Mouse (Mus musculus): Measurements from ENCODE around the gene Mypn. TPM values are rescaled to one million over a fixed set of nuclear protein-coding genes. Genes with fewer than 3 reads are reported as not detected.
A peak's percentile ranks its signal among the peaks of the same experiment; 100 is the strongest.

Mypn gene
- total and polyA plus RNA-seq, 3 experiments: 0.17 to 0.81 (median 0.39) TPM

DNA sequence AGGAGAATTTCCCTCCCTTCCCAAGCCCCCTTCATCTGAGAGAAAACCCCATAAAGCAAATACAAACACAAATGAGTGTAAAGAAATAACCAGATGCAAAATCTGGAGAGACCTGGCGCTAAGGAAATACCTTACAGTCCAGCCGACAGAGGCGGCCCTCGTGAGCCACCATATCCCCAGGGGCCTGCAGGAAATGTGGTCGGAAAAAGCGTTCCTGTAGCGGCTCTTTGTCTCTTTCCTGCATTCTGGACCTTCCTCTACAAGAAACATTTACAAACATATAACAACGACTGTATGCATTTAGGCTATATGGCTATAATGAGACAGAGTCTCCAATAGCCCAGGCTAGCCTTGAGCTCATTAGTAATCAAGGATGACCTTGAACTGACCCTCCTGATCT, 80.6 kb downstream of the Mypn start (continued):
- TF ChIP-seq MYC (IDR thresholded peaks at IDR 0.05; ENCODE audit: low read depth, low read length): no peak
- TF ChIP-seq E2F4 (IDR thresholded peaks at IDR 0.05; ENCODE audit: insufficient replicate concordance, low read depth, low read length): no peak

DNA sequence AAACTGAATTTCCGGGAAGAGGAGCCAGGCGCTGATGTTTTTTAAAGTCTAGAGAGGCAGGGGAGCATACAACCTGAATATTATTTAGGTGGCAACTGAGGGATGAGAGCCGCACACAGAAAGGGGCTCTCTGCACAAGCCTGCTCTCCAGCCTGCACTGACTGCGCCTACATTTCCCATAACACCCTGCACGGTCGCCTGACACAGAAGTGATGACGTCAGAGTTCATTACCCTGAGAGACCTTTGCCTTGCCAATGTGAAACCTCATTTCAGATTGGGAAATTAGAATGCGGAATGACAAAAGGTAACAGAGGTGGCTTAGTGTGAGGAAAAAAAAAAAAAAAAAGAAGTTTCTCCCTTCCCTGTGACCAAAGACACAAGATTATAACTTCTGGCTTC, 81.2 kb downstream of the Mypn start:
- no peak overlapping the region for H3K4me2 ChIP-seq (ENCODE audit: insufficient read depth, low read depth, poor library complexity, severe bottlenecking)
- in situ Hi-C loops (cut with MboI; ENCODE audit: low pct_ligation_motif_present, low pct_unique_long_range_greater_than_20kb, low sequenced_read_pairs): no loop called here
- peaks cover under 1% of the 10 kb centered on the region for H3K9me3 ChIP-seq (replicated peaks; ENCODE audit: low read length)
- no peak overlapping the region for H3K9ac ChIP-seq (ENCODE audit: insufficient read depth, low read depth)
- dilution Hi-C loops (cut with MboI; ENCODE audit: extremely low pct_ligation_motif_present, extremely low pct_unique_long_range_greater_than_20kb, low sequenced_read_pairs): no loop called here
- H3K36me3 ChIP-seq (replicated peaks in 1 of 2; ENCODE audit: control insufficient read depth in 1 of 2, insufficient read depth in 1 of 2, low read length in 1 of 2): no peaks in the 10 kb centered on the region
- TF ChIP-seq KAT2A (IDR thresholded peaks at IDR 0.05; ENCODE audit: insufficient replicate concordance, low read length) (peak; percentile 88; the same call in 1 of the 2 replicates), JUND (conservative IDR thresholded peaks at IDR 0.05; ENCODE audit: low read depth, low read length) (0 out of 2 replicates have a peak, but pooled peaks have one; percentile 24), MAFK (IDR thresholded peaks at IDR 0.05; ENCODE audit: insufficient replicate concordance, low read length) (no peak), RAD21 (IDR thresholded peaks at IDR 0.05; ENCODE audit: low read depth, low read length) (no peak), EP300 (IDR thresholded peaks at IDR 0.05; ENCODE audit: low read length) (no peak), NRF1 (IDR thresholded peaks at IDR 0.05; ENCODE audit: low read depth, low read length) (no peak), ZNF384 (IDR thresholded peaks at IDR 0.05; ENCODE audit: low read depth, low read length) (no peak), GABPA (IDR thresholded peaks at IDR 0.05; ENCODE audit: insufficient replicate concordance, low read depth, low read length) (no peak; the same call in 1 of the 2 replicates), MEF2A (IDR thresholded peaks at IDR 0.05; ENCODE audit: borderline replicate concordance, low read depth, low read length) (no peak), HCFC1 (IDR thresholded peaks at IDR 0.05; ENCODE audit: low read depth, low read length) (peak; percentile 96), CHD2 (IDR thresholded peaks at IDR 0.05; ENCODE audit: low read length) (no peak), USF1 (IDR thresholded peaks at IDR 0.05; ENCODE audit: low read depth, low read length) (peak; percentile 46; the same call in 1 of the 2 replicates)
- no peak overlapping the region for H3K27ac ChIP-seq (ENCODE audit: insufficient read depth, low read depth)
- no peaks in the 10 kb centered on the region for H3K79me2 ChIP-seq (replicated peaks; ENCODE audit: control insufficient read depth, extremely low read depth, insufficient read depth, poor library complexity, severe bottlenecking)
- no peaks in the 10 kb centered on the region for H3K27me3 ChIP-seq (replicated peaks)
- peak; percentile 75 for DNase-seq (ENCODE audit: extremely low read depth)
- H3K4me3 ChIP-seq (replicated peaks in 1 of 3; ENCODE audit: low read depth in 2 of 3, low read length in 2 of 3, poor library complexity in 1 of 3): peak overlapping the region in 1 of 3 experiments; percentile 33
- peaks cover 0 to 6% of the 10 kb centered on the region in 2 experiments; a peak in 2 of 4 replicates for H3K4me1 ChIP-seq (ENCODE audit: control insufficient read depth in 1 of 2, insufficient read depth in 2 of 2)

DNA sequence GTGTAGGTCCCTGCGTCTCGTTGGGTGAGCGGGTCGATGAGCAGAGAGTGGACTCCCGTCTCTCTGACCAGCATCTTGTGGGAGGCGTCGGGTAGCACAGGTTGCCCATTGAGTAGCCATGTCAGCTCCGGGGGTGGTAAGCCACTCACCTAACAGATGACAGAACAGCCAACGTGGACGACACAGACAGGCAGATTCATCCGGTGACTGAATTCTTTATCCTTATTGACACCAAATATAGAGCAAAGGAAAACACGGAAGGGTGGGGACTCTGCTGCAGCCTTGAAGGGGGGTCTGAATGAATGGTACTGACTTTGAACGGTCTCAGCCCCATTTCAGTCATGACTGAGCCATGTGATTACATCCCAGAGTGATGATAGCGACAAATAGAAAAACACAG, 81.8 kb downstream of the Mypn start:
- Histone ChIP-seq H3K27me3 (replicated peaks) (no peaks in the 10 kb centered on the region), H3K4me1 (ENCODE audit: control insufficient read depth in 1 of 2, insufficient read depth in 2 of 2) (peaks cover 0 to 6% of the 10 kb centered on the region in 2 experiments; a peak in 2 of 4 replicates), H3K79me2 (replicated peaks; ENCODE audit: control insufficient read depth, extremely low read depth, insufficient read depth, poor library complexity, severe bottlenecking) (no peaks in the 10 kb centered on the region), H3K36me3 (replicated peaks in 1 of 2; ENCODE audit: control insufficient read depth in 1 of 2, insufficient read depth in 1 of 2, low read length in 1 of 2) (no peaks in the 10 kb centered on the region), H3K4me3 (replicated peaks in 1 of 3; ENCODE audit: low read depth in 2 of 3, low read length in 2 of 3, poor library complexity in 1 of 3) (no peak overlapping the region), H3K4me2 (ENCODE audit: insufficient read depth, low read depth, poor library complexity, severe bottlenecking) (no peak overlapping the region), H3K9me3 (replicated peaks; ENCODE audit: low read length) (peaks cover 3% of the 10 kb centered on the region), H3K9ac (ENCODE audit: insufficient read depth, low read depth) (no peak overlapping the region), H3K27ac (ENCODE audit: insufficient read depth, low read depth) (no peak overlapping the region)
- dilution Hi-C loops (cut with MboI; ENCODE audit: extremely low pct_ligation_motif_present, extremely low pct_unique_long_range_greater_than_20kb, low sequenced_read_pairs) (no loop called here), in situ Hi-C loops (cut with MboI; ENCODE audit: low pct_ligation_motif_present, low pct_unique_long_range_greater_than_20kb, low sequenced_read_pairs) (no loop called here)
- DNase-seq (ENCODE audit: extremely low read depth): no peak
- TF ChIP-seq TBP (conservative IDR thresholded peaks at IDR 0.05; ENCODE audit: low read depth, low read length) (no peak), SMC3 (IDR thresholded peaks at IDR 0.05; ENCODE audit: low read depth, low read length) (no peak), MAZ (IDR thresholded peaks at IDR 0.05; ENCODE audit: low read depth, low read length) (no peak), MAX (IDR thresholded peaks at IDR 0.05; ENCODE audit: low read length) (no peak), USF2 (conservative IDR thresholded peaks at IDR 0.05; ENCODE audit: low read depth, low read length) (no peak), MEF2A (IDR thresholded peaks at IDR 0.05; ENCODE audit: borderline replicate concordance, low read depth, low read length) (no peak)

Measured in CH12.LX (cell line).